Mouse (Mus musculus) midbrain, embryonic 10.5 days (tissue): ENCODE data around the gene Krtap1-5. TPM values are rescaled to one million over a fixed set of nuclear protein-coding genes. Genes with fewer than 3 reads are reported as not detected.

Experiments
- DNase-seq: peaks from one replicate; pipeline ENCODE4 v3.0.0-alpha.2; 2017; ENCODE audit warnings: low spot score
- H3K27ac ChIP-seq: fragments of 300-500 bp; sonication (generic); replicated peaks from 2 replicates; pipeline ENCODE4 v1.5.1; 2016; ENCODE audit warnings: mild to moderate bottlenecking
- H3K27me3 ChIP-seq: fragments of 300-500 bp; sonication (generic); 2 replicates; pipeline ENCODE4 v1.6.1; 2016; ENCODE audit warnings: low read depth, mild to moderate bottlenecking; ENCODE audit not compliant: poor library complexity, severe bottlenecking
- H3K36me3 ChIP-seq: fragments of 300-500 bp; sonication (generic); 2 replicates; pipeline ENCODE4 v1.6.1; 2016; ENCODE audit warnings: mild to moderate bottlenecking, moderate library complexity
- H3K4me1 ChIP-seq: fragments of 300-500 bp; sonication (generic); 2 replicates; pipeline ENCODE4 v1.6.1; 2016
- H3K4me3 ChIP-seq: fragments of 300-500 bp; sonication (generic); 2 replicates; pipeline ENCODE4 v1.5.1; 2016; ENCODE audit warnings: mild to moderate bottlenecking, moderate library complexity
- H3K9me3 ChIP-seq: fragments of 300-500 bp; sonication (generic); replicated peaks from 2 replicates; pipeline ENCODE4 v1.6.1; 2016; ENCODE audit warnings: mild to moderate bottlenecking
- WGBS: fragments of 180-500 bp; shearing (Covaris S2); methylation state at CpG from one replicate; pipeline ENCODE4 v1.1.7; 2016; 5-methylcytosine and 5-hydroxymethylcytosine counted together
- polyA plus RNA-seq: library from polyadenylated mRNA; unstranded; fragments of >200 nt; fragmentation: Nextera tagmentation; extraction: Ambion mirVana; gene quantifications from 2 replicates; pipeline ENCODE4 v1.2.1, GENCODE M21; 2016

Gene Krtap1-5
- polyA plus RNA-seq, 1 experiment from 2014 or later = not detected

DNA sequence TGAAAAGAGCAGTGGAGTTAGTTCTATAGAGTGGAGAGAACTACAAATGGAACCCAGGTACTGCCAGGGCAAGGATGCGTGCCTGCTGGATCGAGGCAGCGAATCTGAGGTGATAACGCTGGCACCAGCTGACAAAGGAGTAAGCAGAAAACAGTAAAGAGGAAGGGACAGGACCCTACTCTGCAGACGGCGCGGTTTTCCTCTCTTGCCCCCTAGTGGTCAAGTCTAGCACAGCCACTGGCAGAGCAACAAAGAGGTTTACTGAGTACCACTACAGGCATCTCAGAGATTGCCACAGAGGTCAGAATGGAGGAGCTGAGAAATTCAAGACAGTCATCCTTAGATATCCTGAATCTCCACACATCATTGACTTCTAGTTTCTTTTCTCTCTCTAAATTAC lies 6.7 kb downstream of the Krtap1-5 start:
- H3K4me1 ChIP-seq = peaks cover 15% of the 10 kb centered on the region
- no peaks in the 10 kb centered on the region for H3K9me3 ChIP-seq
- DNase-seq = peak; percentile 83
- H3K4me3 ChIP-seq = peak overlapping the region; percentile 12; the same call in 1 of the 2 replicates
- 5% methylated on average over 7 of the region's 7 CpGs for WGBS
- no peaks in the 10 kb centered on the region for H3K27me3 ChIP-seq
- H3K36me3 ChIP-seq = no peaks in the 10 kb centered on the region
- no peak overlapping the region for H3K27ac ChIP-seq

DNA sequence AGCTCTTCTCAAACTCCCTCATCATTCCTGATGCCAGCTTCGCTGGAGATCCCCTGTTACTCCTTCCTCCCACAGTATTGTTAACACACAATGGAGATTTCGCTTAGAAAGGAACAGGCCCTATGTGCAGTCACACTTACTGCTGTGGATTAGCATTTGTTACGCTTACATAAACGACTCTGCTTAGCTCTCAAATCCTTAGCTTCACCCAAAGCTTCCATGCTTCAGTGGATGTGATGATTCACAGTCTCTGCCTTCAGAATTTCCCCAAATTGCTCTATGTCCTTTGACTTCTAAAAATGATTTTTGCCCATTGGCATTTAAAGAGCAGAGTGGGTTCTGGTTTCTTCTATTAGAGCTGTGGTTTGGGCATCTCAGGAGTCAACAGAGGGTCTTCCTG lies 7.7 kb downstream of the Krtap1-5 start:
- Histone ChIP-seq H3K4me3 (no peak overlapping the region), H3K27ac (no peak overlapping the region), H3K9me3 (no peaks in the 10 kb centered on the region), H3K4me1 (peaks cover 15% of the 10 kb centered on the region), H3K27me3 (no peaks in the 10 kb centered on the region), H3K36me3 (no peaks in the 10 kb centered on the region)
- no peak for DNase-seq
- 19% methylated on average over 4 of the region's 4 CpGs for WGBS

DNA sequence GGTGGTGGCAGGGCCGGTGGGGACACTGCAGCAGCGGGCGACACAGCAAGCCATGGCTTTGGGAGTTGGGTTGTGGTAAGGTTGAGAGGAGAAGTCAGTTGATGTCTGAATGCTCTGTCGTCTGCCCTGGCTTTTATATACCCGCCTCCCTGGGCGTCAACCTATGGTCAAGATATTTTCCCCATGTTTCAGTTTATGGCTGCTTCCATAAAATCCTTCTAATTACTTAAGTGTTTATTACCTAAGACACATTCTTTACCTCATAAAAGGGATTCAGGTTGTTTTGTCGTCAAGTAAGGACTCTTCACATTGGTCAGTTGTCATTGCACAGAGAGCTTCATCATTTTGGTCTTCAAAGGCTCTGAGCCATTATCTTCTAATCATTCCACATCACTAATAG lies 14.3 kb downstream of the Krtap1-5 start, which contains the start of gene Krtap3-1:
Gene Krtap3-1, minus strand, starts transcription at position 101 of the 400 bp plus-strand sequence.
- DNase-seq = no peak
- 93% methylated on average over 7 of the region's 7 CpGs for WGBS

DNA sequence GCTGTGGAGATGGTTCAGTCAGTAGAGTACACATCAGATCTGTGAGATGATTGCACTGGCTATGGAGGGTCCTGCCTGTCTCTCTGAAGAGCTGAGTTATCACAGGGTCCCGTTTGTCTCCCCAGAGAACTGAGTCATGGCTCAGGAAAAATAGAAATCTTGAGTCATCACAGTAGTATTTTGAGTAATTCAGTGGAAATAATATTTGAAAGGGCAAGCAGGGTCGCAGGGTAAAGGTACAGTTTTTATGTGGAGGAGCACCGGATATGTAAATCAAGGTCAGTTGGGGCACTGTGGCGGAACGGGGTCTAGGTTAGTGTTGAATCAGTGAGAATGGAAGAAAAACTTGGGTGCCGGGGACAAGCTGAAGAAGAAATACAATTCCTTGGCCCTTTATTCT lies 18.2 kb downstream of the Krtap1-5 start:
- Histone ChIP-seq H3K27me3 (no peaks in the 10 kb centered on the region), H3K4me1 (no peaks in the 10 kb centered on the region), H3K27ac (no peak overlapping the region), H3K9me3 (no peaks in the 10 kb centered on the region), H3K36me3 (no peaks in the 10 kb centered on the region), H3K4me3 (no peak overlapping the region)
- WGBS = 87% methylated on average over 6 of the region's 6 CpGs
- DNase-seq = no peak

More for the DNA sequence above, 14.3 kb downstream of the Krtap1-5 start, which contains the start of gene Krtap3-1:
- no peak within 1 kb of the TSS for H3K4me3 ChIP-seq
- no peak within 1 kb of the TSS for H3K27ac ChIP-seq
- no peaks in the 10 kb centered on the region for H3K9me3 ChIP-seq
- H3K27me3 ChIP-seq = no peaks in the 10 kb centered on the region
- H3K4me1 ChIP-seq = no peaks in the 10 kb centered on the region
- H3K36me3 ChIP-seq = no peaks in the 10 kb centered on the region

DNA sequence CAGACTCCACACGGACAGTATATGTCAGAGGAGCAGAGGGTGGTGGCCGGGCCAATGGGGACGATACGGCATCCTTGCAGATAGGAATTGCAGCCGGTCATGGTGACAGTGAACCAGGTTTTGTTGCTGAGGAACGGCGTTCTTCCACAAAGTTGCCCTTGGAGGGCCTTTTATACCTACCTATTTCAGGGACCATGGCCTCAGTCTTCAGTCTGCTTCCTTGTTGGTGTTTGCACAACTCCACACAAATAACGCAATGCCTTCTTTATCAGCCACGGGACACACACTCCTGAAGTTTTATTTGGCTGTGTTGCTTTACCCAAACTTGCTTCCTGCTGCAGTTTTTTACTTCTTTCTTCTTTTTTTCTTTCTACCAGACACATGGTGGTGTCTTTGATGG lies 21.4 kb downstream of the Krtap1-5 start, which contains the start of gene Gm11939:
Gene Gm11939, minus strand, starts transcription at position 101 of the 400 bp plus-strand sequence.
- no peaks in the 10 kb centered on the region for H3K27me3 ChIP-seq
- H3K27ac ChIP-seq = no peak within 1 kb of the TSS
- no peaks in the 10 kb centered on the region for H3K36me3 ChIP-seq
- no peaks in the 10 kb centered on the region for H3K4me1 ChIP-seq
- DNase-seq = no peak
- 91% methylated on average over 9 of the region's 9 CpGs for WGBS
- H3K9me3 ChIP-seq = no peaks in the 10 kb centered on the region
- H3K4me3 ChIP-seq = no peak within 1 kb of the TSS

DNA sequence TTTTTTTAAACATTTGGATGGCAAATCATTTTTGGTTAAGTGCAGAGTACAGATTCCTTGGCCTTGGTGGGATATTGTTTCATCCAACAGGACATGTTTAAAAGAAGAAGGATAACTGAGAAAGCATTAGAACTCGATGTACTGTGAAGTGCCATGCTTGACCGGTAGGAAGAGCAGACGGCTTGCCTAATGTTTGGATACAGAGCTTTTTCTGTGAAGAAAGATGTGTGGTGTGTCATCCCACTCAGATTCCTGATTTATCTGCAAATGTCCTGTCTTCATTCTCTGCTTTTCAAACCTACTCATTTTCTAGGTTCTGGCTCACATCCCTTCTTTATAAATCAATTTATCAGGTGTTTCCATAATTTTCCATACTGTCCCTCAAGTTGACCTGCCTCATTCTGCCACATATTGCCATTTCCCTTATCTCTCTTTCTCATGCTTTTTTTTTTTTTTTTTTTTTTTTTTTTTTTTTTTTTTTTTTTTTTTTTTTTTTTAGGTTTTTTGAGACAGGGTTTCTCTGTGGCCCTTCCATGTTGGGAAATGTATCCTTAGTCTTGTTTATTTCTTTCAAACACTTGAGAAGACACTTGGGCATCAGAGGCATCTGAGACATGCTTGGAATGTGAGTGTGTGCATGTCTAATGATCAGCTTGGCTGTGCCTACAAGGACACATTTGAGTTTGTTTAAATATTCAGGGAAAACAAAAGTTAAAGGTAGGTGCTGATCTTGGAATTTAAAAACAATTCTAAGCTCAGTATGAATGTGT lies 22.7 kb downstream of the Krtap1-5 start:
- H3K4me3 ChIP-seq = no peak overlapping the region
- DNase-seq = no peak
- H3K27me3 ChIP-seq = no peaks in the 10 kb centered on the region
- no peaks in the 10 kb centered on the region for H3K9me3 ChIP-seq
- 82% methylated on average over 3 of the region's 3 CpGs for WGBS
- no peaks in the 10 kb centered on the region for H3K36me3 ChIP-seq
- no peaks in the 10 kb centered on the region for H3K4me1 ChIP-seq
- no peak overlapping the region for H3K27ac ChIP-seq

DNA sequence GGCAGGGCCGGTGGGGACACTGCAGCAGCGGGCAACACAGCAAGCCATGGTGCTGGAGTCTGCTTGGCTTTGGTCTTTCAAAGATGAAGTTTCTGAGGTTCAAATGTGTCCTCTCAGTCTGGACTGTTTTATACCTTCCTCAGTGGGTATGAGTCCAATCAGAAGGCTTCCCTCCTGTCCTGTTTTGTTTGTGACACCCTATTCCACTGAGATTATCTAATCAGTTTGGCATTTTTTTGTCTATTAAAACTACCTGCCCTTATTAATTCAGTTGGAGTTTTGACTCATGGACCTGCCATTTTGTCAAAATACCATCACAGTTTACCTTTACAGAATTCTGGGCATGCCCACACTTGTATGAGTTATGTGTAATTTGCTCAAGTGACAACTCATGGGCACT lies 24.1 kb downstream of the Krtap1-5 start, which contains the start of gene Krtap3-2:
Gene Krtap3-2, minus strand, starts transcription at position 101 of the 400 bp plus-strand sequence.
- no peak for DNase-seq
- Histone ChIP-seq H3K27me3 (no peaks in the 10 kb centered on the region), H3K4me1 (no peaks in the 10 kb centered on the region), H3K9me3 (no peaks in the 10 kb centered on the region), H3K36me3 (no peaks in the 10 kb centered on the region), H3K4me3 (no peak within 1 kb of the TSS), H3K27ac (no peak within 1 kb of the TSS)
- WGBS = 89% methylated on average over 2 of the region's 2 CpGs

DNA sequence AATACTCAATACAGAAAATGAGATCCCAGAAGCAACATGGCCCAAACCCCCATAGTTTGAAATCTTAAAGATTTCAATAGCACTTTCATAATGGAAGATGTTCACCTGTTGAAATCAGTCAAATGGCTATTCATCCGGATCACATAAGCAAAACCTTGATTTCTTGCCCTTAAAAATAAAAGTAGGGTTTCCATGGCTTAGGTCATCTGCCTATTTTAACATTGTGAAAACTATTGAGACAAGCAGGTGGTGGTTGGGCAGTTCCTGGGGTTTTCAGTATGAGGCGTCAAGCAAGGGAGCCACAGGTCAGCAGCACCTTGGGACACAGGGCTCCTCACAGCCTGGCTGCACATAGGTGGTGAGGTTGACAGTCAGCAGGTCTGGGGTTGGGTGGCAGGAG lies 24.6 kb downstream of the Krtap1-5 start:
- 86% methylated on average over 2 of the region's 2 CpGs for WGBS
- no peak overlapping the region for H3K4me3 ChIP-seq
- H3K27me3 ChIP-seq = no peaks in the 10 kb centered on the region
- no peak for DNase-seq
- H3K36me3 ChIP-seq = no peaks in the 10 kb centered on the region
- H3K27ac ChIP-seq = no peak overlapping the region
- H3K9me3 ChIP-seq = no peaks in the 10 kb centered on the region
- no peaks in the 10 kb centered on the region for H3K4me1 ChIP-seq

DNA sequence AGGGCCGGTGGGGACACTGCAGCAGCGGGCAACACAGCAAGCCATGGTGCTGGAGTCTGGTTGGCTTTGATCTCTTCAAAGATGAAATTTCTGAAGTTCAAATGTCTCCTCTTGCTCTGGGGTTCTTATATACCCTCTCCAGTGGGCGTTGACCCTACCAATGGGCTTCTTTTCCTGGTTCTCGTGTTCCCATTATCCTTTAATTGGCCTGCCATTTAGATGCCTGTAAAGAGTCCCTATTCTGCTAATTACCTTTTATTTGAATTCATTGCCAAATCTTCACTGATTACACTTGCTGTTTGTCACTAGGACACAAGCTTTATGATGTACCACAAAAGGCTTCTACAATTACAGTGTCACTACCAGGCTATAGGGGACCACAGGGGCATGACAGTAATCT lies 30.1 kb downstream of the Krtap1-5 start, which contains the start of gene Krtap3-3:
Gene Krtap3-3, minus strand, starts transcription at position 101 of the 400 bp plus-strand sequence.
- 88% methylated on average over 4 of the region's 4 CpGs for WGBS
- no peak within 1 kb of the TSS for H3K27ac ChIP-seq
- no peak for DNase-seq
- no peaks in the 10 kb centered on the region for H3K27me3 ChIP-seq
- H3K36me3 ChIP-seq = no peaks in the 10 kb centered on the region
- no peaks in the 10 kb centered on the region for H3K9me3 ChIP-seq
- H3K4me1 ChIP-seq = no peaks in the 10 kb centered on the region
- H3K4me3 ChIP-seq = no peak within 1 kb of the TSS

DNA sequence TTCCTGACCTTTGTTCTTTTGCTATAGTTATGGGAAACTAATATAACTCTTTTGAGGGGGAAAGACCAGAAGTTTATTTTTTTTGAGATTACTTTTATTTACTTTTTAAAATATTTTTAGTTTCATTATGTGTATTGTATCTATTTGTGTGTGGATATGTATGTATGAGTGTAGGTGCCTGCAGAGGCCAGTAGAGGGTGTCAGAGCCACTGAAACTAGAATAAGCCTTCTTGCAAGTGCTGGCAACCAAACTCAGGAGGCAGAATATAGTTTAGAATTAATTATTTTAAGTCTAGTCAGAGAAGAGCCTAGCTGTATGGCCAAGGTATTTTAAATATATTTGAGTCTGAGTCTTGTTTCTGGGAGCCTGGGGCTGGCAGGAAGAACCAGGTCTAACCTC lies 32.9 kb downstream of the Krtap1-5 start:
- H3K27ac ChIP-seq = no peak overlapping the region
- DNase-seq = no peak
- no peaks in the 10 kb centered on the region for H3K9me3 ChIP-seq
- no peak overlapping the region for H3K4me3 ChIP-seq
- H3K4me1 ChIP-seq = no peaks in the 10 kb centered on the region
- H3K27me3 ChIP-seq = no peaks in the 10 kb centered on the region
- H3K36me3 ChIP-seq = no peaks in the 10 kb centered on the region

DNA sequence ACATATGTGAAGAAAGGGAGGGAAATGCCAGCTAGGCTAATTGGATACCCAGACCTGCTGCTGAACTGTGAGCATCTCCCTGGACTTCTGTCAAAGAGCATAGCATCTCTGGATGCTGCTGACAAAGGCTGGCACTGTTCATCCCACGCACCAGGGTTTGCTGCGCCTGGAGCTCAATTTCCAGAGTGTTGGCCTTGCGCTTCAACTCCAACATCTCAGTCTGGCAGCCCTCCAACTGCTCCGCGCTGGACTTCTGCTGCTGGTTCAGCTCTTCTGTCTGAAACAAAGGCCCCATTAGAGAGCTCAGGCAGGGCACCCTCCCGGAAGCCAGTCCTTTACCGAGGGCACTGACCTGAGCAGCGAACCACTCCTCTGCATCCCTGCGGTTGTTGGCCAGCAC lies 41.1 kb downstream of the Krtap1-5 start:
- Histone ChIP-seq H3K27ac (no peak overlapping the region), H3K36me3 (no peaks in the 10 kb centered on the region), H3K4me1 (no peaks in the 10 kb centered on the region), H3K9me3 (no peaks in the 10 kb centered on the region), H3K4me3 (no peak overlapping the region), H3K27me3 (no peaks in the 10 kb centered on the region)
- WGBS = 85% methylated on average over 9 of the region's 9 CpGs
- no peak for DNase-seq
